Mouse (Mus musculus) gastrocnemius, postnatal 4 days (tissue): Measurements from ENCODE around the gene Il1f8. TPM values are rescaled to one million over a fixed set of nuclear protein-coding genes. Genes with fewer than 3 reads are reported as not detected.
"Not testable (repeated sequence)": the region's sequence is repeated elsewhere in the genome, so short reads cannot be mapped to it uniquely, and the experiment has no call there.

ENCODE experiments used
- DNase-seq, 2 experiments: peaks; one replicate each; pipeline ENCODE4 v3.0.0; 2021 to 2022; ENCODE audit warnings: low spot score in 2 of 2, mixed read lengths in 2 of 2
- long read RNA-seq, 2 experiments: library from polyadenylated mRNA; stranded (forward); transcript quantifications; one replicate each; pipeline ENCODE4 v2.0.0; 2021
- total RNA-seq, 2 experiments: library from RNA; stranded (reverse); gene quantifications; 2 replicates each; pipeline ENCODE4 v1.2.3; 2021

The Il1f8 gene
- total RNA-seq: not detected
- long read RNA-seq, experiment 1: 0 reads
- long read RNA-seq, experiment 2: 0 reads

GRCm38 (mm10) chr2:24152861-24153260 is at the start of gene Il1f8:
Gene Il1f8, plus strand, starts transcription at chr2:24153161.
- DNase-seq: no peak

- DNase-seq: no peak
Observed at GRCm38 (mm10) chr2:24103619-24104289, 49.2 kb upstream of the Il1f8 start.

- no peak for DNase-seq
Observed at GRCm38 (mm10) chr2:24109085-24109484, 43.9 kb upstream of the Il1f8 start.

GRCm38 (mm10) chr2:24134373-24134772 is 18.6 kb upstream of the Il1f8 start:
- DNase-seq: no peak

- peak in 1 of 2 experiments; percentile 19 for DNase-seq
Observed at GRCm38 (mm10) chr2:24181683-24182331, 28.8 kb downstream of the Il1f8 start.

- not testable (repeated sequence) for DNase-seq
Observed at GRCm38 (mm10) chr2:24182423-24183147, 29.6 kb downstream of the Il1f8 start.

GRCm38 (mm10) chr2:24184092-24184491 is 31.1 kb downstream of the Il1f8 start:
- not testable (repeated sequence) for DNase-seq

- no peak for DNase-seq
Observed at GRCm38 (mm10) chr2:24186176-24186575, 33.2 kb downstream of the Il1f8 start, which contains the start of gene Il1f9. Gene Il1f9, plus strand, starts transcription at chr2:24186476.

GRCm38 (mm10) chr2:24187585-24187984 is 34.6 kb downstream of the Il1f8 start:
- no peak for DNase-seq

- no peak for DNase-seq
Observed at GRCm38 (mm10) chr2:24188189-24188588, 35.2 kb downstream of the Il1f8 start.

Other genes with a start within 250 kb of the Il1f8 start
- gene Hnmt, start 103.8 kb upstream of the Il1f8 start, total RNA-seq: 1 to 10 TPM; 2.5 to 3.7 TPM
- not detected for gene Tbpl2, start 56.6 kb upstream of the Il1f8 start, total RNA-seq
- not detected for gene Il1f9, start 33.3 kb downstream of the Il1f8 start, total RNA-seq
- gene Il1f6, start 62.3 kb downstream of the Il1f8 start, total RNA-seq: not detected
- gene Il1f5, start 123.8 kb downstream of the Il1f8 start, total RNA-seq: not detected
- gene Il1f10, start 138.0 kb downstream of the Il1f8 start, total RNA-seq: not detected
- gene Il1rn, start 183.7 kb downstream of the Il1f8 start, total RNA-seq: under 1 TPM; 0.27 to 0.65 TPM
- 1 to 10 TPM; 1.7 to 2.4 TPM for gene Psd4, start 214.4 kb downstream of the Il1f8 start, total RNA-seq